Mouse (Mus musculus): ENCODE data around the gene Atp8a2.
"Not testable (repeated sequence)": the region's sequence is repeated elsewhere in the genome, so short reads cannot be mapped to it uniquely, and the experiment has no call there.

Atp8a2 gene

DNA sequence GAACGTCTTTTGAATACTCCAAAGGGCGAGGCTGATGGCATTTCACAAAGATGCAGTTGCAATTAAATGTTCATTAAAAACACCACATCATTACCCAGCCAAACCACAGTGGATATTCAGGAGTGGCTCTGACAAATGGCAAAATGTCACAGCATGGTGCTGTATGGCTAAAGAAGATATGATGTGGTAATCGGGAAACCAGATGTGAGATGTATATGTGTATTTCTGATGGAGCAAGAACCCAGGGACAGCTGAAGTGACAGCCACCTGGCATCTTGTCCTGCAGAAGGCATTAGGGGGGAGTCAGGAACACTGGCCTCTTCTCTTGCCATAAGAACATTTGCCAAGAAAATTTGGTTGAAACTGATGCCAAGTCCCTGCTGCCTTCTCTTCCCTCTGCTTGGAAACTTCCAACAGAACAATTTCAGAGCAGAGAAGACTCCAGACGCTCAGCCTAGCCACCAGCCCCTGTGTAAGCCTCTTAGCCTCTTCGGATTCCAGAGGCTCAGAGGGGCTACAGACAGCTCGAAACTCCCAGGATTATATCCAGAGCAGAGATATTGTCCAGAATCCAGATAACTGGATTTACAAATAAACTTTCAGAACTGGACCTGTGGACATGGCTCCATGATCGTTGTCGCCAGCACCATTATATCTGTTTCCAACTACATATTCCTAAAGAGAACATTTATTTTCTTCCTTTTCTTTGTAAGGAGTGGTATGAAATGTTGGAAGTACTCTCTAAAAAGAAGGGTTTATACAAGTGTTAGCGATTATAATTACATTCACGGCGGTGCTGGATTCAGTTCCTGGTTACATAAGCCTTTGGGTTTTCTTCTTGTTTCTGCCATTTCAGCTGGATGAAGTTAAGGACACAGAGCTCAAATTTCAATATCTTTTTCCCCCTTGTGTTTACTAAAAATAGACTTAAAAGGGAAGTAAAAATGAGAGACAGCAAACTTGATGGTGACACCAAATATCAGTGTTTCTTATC lies 413.3 kb downstream of the Atp8a2 start:
- DNase-seq (ENCODE audit: low spot score): no peak

DNA sequence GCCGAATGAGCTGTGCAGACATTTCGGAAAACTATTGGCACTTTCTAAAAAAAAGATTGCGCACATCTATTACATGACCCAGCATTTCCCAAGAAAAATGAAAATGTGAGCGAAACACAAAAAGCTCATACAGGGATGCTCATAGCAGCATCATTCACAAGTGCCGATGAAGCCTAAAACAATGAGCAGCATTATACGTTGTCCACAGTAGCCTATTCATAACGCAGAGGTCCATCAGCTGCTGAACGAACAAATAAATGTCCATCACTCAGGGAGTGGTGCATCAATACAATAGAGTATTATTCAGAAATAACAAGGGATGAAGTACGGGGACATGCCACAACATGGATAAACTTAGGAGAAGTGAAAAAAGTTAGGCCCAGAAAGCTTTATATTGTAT lies 416.6 kb downstream of the Atp8a2 start:
- no peak for DNase-seq (ENCODE audit: low spot score)

DNA sequence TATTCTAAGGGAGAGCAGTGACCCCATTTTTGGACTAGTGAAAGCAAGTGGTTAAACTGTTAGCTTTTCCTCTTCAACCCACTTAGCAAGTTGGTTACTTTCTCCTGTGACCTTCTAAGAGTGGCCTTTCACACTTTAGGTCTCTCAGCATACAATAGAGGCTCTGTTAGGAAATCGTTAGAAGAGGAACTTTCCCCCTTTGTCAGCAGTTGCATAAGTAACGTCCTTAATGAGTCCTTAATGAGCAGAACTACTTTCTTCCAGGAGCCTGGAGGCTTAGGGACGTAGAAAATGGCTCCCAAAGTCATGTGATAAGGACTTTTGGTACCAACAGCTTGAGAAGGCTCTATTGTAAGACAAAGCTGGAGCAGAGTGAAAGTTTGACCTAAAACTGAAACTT lies 434.8 kb downstream of the Atp8a2 start:
- DNase-seq (ENCODE audit: low spot score): no peak

DNA sequence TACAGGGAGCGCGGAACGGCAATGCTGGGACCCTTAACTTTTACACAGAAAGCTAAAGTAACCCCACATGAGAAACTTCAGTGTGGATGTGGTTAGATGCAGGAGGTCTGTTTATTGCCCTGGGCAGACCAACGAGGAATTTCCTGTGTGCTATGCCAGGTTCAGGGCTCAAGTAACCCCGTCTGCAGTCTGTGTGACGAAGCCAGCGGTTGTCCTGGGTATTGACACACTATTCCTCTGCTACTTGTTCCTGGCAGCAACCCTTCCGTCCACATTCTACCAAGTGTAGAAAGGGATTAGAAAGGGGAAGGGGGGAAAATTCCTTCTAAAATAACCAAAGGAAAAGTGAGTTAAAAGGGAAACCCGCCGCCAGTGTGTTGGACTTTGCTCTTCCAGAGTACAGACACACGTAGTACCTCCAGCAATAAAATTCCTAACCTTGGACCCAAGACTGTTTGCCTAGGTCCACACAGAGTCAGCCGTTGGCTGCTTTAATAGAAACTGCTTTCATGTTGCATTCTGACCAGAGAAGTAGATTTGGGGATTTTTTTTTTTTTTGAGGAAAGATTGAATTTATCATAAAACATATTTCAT lies 437.0 kb downstream of the Atp8a2 start:
- DNase-seq (ENCODE audit: low spot score): no peak

DNA sequence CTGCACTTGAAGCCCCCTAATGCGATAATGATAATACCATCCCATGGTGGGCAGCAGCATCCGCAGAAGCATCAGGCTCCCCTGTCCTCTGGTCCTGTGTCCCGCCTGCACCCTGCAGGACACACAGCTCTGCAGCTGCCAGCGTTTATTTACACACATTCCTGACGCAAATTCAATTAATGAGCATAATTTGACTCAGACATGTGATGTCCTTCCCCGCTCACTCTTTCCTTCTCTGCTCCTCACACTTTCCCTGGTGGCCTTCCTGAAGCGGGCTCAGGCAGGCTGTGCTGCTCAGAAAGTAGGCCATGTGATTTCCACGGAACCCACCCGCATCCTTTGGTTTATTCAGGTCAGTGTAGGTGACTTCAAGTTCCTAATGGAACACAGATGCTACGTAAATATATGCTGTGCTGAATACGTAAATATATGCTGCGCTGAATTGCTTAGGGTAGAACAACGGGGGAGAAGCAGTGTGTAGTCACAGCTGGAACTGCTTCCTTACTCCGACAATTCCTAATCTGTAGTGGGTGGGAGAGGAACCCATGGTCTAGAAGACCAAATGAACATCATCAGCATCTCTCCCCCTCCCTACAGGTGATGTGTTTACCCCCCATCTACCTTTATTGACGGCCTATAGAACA lies 437.7 kb downstream of the Atp8a2 start:
- DNase-seq (ENCODE audit: low spot score): no peak

DNA sequence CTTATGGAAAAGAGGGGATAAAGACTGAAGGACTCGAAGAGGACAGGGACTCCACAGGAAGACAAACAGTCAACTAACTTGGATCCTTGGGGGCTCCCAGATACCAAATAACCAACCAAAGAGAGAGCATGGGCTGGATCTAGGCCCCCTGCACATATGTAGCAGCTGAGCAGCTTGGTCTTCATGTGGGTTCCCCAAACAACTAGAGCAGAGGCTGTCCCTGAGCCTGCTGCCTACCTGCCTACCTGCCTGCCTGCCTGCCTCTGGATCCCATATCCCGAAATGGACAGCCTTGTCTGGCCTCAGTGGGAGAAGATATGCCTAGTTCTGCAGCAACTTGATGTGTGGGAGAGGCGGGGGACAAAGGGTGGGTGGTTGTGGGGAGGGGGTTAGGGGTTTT lies 444.6 kb downstream of the Atp8a2 start:
- no peak for DNase-seq (ENCODE audit: low spot score)

DNA sequence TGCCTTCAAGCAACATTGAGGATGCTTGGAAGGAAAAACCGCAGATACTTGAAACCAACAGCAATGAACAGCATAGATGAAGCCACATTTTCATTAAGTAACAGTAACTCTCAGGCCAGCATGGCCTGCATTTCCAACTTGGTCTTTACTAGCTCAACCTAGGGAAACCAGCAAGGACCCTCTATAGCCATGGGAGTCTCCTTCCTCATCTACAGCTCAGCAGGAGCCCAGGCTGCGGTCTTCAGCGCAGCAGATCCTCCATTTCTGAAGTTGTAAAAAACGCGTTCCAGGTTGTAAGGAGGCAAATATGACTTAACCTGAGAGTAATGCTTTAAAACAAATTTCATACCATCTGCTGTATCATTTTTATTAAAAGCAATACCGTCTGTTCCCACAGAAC lies 447.0 kb downstream of the Atp8a2 start:
- no peak for DNase-seq (ENCODE audit: low spot score)

DNA sequence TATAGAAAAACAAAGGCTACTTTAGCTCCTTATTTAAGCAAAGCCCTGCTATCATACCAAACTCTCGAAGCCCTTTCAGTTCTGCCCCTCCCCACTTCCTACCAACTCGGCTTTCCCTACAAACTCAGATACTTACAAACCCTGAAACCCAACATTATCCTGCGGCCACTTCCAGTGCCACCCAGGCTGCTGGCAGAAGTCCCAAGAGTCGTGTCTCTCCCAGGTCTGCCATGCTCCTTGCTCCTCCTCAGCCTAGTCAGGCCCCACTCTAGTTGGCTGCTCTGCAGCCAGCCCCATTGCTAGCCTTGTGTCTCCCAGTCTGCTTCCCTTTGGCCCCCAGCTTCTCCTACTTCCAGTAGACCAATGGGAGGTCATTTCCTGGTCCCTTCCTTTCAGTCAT lies 451.3 kb downstream of the Atp8a2 start:
- no peak for DNase-seq (ENCODE audit: low spot score)

DNA sequence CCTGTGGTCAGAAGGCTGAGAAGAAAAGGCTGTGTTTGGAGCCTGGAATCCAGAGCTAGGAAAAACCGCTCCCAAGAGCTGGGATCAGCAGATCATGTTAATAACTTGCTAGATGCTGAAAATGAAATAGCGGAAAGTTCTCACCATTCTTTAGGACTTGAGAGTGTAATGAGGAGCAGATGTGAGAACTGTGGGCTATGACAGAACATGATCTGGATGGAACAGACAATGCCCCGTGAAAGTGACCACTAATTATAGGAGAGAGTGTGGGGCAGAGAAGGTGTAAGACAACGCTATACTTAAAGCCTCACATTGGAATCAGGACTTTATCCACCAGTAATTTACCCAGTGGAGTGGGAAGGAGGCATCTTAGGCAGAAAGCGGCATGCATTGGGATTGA lies 455.2 kb downstream of the Atp8a2 start:
- DNase-seq (ENCODE audit: low spot score): no peak

DNA sequence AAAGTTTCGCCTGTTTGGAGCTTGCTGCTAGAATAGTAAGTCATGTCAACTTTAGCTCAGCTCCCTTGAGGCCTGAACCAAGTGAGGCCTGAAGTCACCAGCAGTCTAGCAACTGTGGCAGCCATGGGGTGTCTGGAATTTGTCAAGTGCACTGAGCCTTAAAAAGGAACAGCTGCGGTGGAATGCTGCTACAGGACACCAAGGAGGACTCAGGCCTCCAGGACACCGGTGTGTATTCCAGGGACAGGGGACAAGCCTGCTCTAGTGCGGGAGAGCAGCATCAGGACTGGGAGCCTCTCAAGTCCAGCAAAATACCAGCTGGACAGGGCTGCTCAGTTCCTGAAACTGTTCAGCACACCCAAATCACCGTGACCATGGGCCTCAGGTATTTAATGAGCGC lies 457.5 kb downstream of the Atp8a2 start:
- DNase-seq (ENCODE audit: low spot score): no peak

DNA sequence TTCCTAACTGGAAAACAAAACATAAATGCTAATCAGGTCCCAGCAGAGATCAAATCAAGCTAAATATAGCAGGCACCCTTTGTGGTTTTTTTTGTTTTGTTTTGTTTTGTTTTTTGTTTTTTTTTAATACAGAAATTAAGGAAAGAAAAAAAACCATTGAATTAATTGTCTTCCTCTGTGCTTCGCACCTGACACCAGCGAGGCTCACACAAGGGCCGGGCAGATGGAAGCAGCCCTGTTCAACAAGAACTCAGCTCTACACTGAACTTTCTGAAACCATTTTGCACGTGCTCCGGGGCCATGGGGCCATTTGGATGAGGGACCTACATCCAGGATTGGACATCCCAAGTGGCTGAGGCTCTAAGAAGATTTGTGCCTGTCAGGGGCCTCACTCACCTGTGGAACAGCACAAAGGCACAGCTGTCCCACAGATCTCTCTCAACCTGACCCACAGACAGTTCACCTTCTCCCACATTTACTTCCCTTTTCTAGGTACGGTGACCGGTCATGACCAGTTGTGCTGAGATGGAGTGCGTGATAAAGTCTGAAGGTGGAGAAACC lies 459.2 kb downstream of the Atp8a2 start:
- DNase-seq (ENCODE audit: low spot score): no peak

DNA sequence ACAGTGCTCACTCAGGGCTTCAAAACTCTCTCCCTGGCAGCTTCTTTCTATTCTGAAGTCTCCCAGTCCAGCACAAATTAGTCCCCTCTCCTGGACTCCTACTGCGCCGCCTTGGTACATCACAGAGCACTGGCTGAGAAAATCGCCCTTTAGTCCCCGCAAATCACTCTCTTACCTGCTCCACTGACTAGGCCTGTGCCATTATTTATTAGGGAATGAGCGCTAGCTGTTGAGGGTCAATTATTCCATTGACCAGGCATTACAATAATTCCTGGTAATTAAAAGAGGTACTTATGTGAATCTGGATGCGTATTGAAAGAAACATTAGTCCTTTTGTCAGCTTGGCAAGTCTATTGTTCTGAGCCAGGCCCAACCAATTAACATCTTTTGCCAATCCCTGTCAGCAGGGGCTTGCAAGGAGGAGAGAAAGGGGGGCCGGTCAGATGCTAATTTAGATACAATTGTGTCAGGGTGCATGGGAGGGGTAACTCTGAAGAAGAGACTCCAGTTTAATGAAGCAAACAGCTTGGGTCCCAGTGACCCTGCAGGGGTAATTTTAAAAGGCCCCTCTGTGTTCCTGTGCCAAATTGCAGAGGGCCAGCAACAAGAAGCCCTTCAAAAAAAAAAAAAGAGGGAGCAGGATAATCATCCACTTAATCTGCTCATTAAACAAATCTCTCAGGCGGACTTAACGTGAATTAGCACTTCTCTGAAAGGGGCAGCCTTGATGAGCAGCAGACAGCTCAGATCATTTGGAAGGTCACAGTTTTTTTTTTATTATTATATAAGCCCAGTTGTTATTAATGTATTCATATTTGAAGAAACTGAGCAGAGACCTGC lies 459.9 kb downstream of the Atp8a2 start:
- DNase-seq (ENCODE audit: low spot score): peak; percentile 51

DNA sequence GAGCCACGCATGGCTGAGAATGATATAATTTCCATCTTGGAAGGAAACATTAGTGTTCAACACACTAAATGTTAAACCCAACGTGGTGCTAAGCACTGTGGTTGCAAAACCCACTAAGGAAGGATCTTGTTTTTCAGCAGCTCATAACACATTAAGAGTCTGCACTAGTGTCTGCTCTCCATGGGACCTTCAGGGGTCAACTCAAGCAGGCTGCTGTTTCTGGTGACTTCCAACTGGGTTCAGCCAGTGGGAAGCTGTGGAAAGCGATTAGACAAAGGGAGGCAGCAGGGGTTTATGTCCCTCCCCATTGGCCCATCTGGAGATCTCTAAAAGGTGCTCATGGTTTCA lies 467.0 kb downstream of the Atp8a2 start:
- DNase-seq (ENCODE audit: low spot score): no peak

DNA sequence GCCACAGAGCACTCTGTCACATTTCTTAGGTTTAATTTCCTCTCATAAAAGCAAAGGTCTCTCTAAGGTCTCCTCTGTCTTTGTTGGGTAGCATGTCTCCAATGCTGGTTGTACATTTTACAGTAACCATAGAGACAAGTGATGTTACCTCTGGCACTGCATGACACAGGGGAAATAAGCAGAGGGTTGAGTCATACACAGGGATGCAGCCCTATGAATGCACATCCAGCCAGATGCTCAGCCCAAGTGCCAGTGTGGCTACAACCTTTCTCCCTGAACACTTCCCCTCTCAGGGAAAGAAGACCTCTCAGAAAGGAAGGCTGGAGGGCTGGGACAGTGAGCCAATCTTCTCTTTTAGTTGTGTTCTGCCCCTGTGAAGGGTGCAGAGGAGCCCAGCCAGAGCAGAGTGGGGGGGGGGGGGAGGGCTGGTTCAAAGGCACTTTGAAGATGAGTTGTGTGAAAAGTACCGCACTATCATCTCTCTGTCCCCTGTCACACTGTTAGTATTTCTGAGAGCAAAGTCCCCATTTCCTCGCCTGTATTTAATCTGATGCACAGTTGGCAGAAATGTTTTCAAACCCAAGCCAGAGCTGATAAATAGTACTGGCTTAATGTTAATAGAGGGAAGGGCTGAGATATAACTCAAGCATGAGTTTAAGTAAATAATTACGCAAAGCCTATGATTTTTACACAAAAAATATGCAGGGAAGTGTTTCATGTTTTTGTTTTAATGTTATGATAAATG lies 467.5 kb downstream of the Atp8a2 start:
- DNase-seq (ENCODE audit: low spot score): no peak

DNA sequence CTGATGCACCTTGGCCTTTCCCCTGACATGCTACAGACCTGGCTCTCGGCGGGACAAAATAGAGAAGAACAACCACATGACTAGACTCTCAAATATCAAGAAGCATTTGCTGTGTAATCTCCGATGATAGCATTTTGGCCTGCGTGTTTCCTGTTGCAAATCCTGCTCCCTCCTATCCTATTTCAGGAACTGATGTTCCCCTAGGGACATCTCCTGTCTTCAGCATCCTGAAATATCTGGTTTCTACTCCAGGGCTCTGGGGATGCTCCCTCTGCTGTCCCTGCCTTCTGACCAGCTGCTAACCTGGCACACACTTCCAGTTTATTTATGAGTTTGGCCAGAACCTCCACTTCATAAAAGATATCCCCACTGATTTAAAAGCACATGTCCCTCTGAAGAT lies 470.0 kb downstream of the Atp8a2 start:
- DNase-seq (ENCODE audit: low spot score): no peak

DNA sequence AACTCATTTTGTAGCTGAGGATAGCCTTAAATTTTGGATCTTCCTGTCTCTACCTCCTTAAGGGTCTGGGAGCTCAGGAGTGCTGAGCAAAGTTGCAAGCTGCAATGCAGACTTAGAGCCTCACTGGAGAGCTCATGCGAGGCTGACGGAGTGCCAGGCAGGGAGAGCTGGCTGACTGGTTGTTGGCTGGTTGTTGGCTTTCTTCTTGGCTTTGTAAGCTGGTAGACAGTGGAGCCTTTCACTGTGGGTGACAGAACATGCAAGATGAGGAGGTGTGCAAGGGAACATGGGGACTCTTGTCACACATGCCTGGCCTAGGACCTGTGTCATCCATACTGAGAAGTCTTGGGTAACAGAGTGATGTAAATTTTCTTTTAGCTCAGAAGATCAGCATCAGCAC lies 473.8 kb downstream of the Atp8a2 start:
- no peak for DNase-seq (ENCODE audit: low spot score)

DNA sequence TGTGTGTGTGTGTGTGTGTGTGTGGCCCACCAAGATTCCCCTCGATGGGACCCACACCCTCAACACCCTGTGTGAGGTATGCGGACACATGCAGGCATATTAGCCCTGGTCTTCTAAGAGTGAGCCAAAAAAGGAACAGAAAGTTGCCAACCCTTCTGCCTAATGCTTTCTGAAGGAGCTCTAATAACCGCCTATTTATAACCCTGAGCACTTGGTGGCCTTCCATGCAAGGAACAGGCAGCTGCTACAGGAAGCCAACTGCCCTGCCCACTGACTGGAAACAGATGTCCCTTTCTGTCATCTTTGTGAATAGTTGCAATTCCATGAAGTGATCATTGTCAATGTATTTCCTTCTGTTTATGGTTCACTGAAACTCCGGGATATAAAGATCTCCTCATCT lies 475.0 kb downstream of the Atp8a2 start:
- DNase-seq (ENCODE audit: low spot score): no peak

DNA sequence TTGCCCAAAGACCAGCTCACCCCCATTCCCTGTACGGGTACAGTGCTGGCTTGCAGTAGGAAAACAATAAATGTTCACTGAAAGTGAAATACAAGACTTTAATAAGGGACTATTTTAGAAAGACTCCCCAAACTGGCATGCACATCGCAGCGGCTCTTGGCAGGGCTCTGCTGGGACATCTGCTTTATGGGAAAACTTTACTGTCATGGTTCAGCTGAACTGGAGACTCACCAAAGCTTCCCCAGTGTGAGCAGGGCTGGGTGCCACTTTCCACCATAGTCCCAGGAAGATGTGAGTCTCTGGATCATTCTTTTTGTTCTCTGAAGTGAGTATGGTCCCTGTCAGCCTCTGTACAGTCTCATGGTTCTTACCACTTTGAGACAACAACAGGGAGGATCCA lies 475.6 kb downstream of the Atp8a2 start:
- no peak for DNase-seq (ENCODE audit: low spot score)

DNA sequence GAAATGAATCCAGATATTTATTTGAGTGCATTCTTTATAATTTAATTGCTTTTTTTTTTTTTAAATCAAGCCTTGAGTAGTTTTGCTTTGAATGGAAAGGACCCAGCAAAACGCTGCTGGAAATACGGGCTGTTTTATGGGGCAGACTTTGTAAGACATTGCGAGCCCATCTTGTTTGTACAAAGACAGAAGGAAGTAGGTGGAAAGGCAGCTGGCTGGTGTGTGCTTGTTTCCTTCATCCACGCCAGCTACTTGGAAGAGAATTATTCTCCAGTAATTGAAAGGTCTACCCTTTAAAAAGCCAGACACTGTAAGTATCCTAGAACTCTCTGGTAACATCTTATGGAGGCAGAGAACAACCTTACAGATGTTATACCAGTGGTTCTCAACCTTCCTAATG lies 476.6 kb downstream of the Atp8a2 start:
- no peak for DNase-seq (ENCODE audit: low spot score)

DNA sequence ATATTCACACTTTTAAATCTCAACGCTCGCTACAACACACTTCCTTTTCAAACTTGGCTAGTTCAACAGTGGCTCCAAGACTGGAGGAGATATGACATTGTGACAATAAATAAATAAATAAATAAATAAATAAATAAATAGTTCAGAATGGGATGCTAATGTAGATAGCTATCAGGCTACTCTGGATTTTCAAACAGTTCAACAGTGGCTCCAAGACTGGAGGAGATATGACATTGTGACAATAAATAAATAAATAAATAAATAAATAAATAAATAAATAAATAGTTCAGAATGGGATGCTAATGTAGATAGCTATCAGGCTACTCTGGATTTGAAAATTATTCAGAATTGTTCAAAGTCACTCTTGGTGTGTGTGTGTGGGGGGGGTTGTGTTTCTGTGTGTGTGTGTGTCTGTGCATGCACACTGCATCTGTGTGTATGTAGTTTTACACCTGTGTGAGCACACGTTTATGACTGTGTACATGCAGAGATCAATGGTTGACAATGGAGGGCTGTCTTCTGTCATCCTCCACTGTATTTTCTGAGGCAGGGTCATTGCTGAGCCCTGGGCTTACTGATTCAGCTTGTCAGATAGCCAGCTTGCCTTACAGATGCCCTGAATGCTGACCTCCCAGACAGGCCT lies 480.4 kb downstream of the Atp8a2 start:
- DNase-seq (ENCODE audit: low spot score): not testable (repeated sequence)
